Mouse (Mus musculus): ENCODE data around the gene Cacna2d3. TPM values are rescaled to one million over a fixed set of nuclear protein-coding genes. Genes with fewer than 3 reads are reported as not detected.

Gene Cacna2d3
- total RNA-seq, 4 experiments from 2014 or later: 0.97 to 1.5 (median 1.0) TPM

GRCm38 (mm10) chr14:28949785-28950184 is 771.9 kb downstream of the Cacna2d3 start:
- no peak for DNase-seq (ENCODE audit: low spot score in 2 of 2)

- DNase-seq (ENCODE audit: low spot score in 2 of 2): no peak
These were observed 773.4 kb downstream of the Cacna2d3 start for GRCm38 (mm10) chr14:28948019-28948850.

- DNase-seq (ENCODE audit: low spot score in 2 of 2): no peak
These were observed 788.8 kb downstream of the Cacna2d3 start for GRCm38 (mm10) chr14:28932746-28933293.

- DNase-seq (ENCODE audit: low spot score in 2 of 2): no peak
These were observed 798.3 kb downstream of the Cacna2d3 start for GRCm38 (mm10) chr14:28923180-28923961.

- DNase-seq (ENCODE audit: low spot score in 2 of 2): no peak
These were observed 802.8 kb downstream of the Cacna2d3 start for GRCm38 (mm10) chr14:28918871-28919270.

- DNase-seq (ENCODE audit: low spot score in 2 of 2): no peak
These were observed 806.7 kb downstream of the Cacna2d3 start for GRCm38 (mm10) chr14:28915004-28915403.

- DNase-seq (ENCODE audit: low spot score in 2 of 2): no peak
These were observed 814.0 kb downstream of the Cacna2d3 start for GRCm38 (mm10) chr14:28907659-28908058.

- DNase-seq (ENCODE audit: low spot score in 2 of 2): no peak
These were observed 829.1 kb downstream of the Cacna2d3 start for GRCm38 (mm10) chr14:28892530-28892929.

GRCm38 (mm10) chr14:28887373-28887772 is 834.3 kb downstream of the Cacna2d3 start:
- no peak for DNase-seq (ENCODE audit: low spot score in 2 of 2)

GRCm38 (mm10) chr14:28886661-28887060 is 835.0 kb downstream of the Cacna2d3 start:
- no peak for DNase-seq (ENCODE audit: low spot score in 2 of 2)

- no peak for DNase-seq (ENCODE audit: low spot score in 2 of 2)
These were observed 850.7 kb downstream of the Cacna2d3 start for GRCm38 (mm10) chr14:28870983-28871382.

- DNase-seq (ENCODE audit: low spot score in 2 of 2): no peak
These were observed 851.3 kb downstream of the Cacna2d3 start for GRCm38 (mm10) chr14:28870382-28870781.

- no peak for DNase-seq (ENCODE audit: low spot score in 2 of 2)
These were observed 856.7 kb downstream of the Cacna2d3 start for GRCm38 (mm10) chr14:28864925-28865324.

- DNase-seq (ENCODE audit: low spot score in 2 of 2): no peak
These were observed 860.5 kb downstream of the Cacna2d3 start for GRCm38 (mm10) chr14:28861142-28861541.

Other genes starting within 250 kb of the Cacna2d3 start
- 100 to 1,000 TPM in 1 of 4 experiments, 10 to 100 TPM in 3; 80.9 to 112 (median 89.0) TPM for gene Selenok, start 246.4 kb upstream of the Cacna2d3 start, total RNA-seq (2022)